Mouse (Mus musculus) CH12.LX (cell line): Measurements from ENCODE around the gene Fgfr2.

Experiments
- CTCF ChIP-seq, 2 experiments: IDR thresholded peaks in 1 of 2; conservative IDR thresholded peaks in 1 of 2; 2 replicates each; pipeline ENCODE4 v1.5.1; 2011 to 2012; ENCODE audit warnings: low read depth in 2 of 2, low read length in 2 of 2, improper control_type of control experiment in 1 of 2, inconsistent platforms in 1 of 2, mild to moderate bottlenecking in 1 of 2, moderate library complexity in 1 of 2
- EP300 ChIP-seq: IDR thresholded peaks from 2 replicates; pipeline ENCODE4 v1.6.1; 2011; ENCODE audit warnings: low read length, improper control_type of control experiment
- MAZ ChIP-seq: IDR thresholded peaks from 2 replicates; pipeline ENCODE4 v1.6.1; 2012; ENCODE audit warnings: low read depth, mild to moderate bottlenecking, inconsistent platforms, low read length, improper control_type of control experiment, moderate library complexity
- POLR2A ChIP-seq: IDR thresholded peaks from 2 replicates; pipeline ENCODE4 v1.6.1; 2011; ENCODE audit warnings: low read depth, mild to moderate bottlenecking, improper control_type of control experiment, low read length

DNA sequence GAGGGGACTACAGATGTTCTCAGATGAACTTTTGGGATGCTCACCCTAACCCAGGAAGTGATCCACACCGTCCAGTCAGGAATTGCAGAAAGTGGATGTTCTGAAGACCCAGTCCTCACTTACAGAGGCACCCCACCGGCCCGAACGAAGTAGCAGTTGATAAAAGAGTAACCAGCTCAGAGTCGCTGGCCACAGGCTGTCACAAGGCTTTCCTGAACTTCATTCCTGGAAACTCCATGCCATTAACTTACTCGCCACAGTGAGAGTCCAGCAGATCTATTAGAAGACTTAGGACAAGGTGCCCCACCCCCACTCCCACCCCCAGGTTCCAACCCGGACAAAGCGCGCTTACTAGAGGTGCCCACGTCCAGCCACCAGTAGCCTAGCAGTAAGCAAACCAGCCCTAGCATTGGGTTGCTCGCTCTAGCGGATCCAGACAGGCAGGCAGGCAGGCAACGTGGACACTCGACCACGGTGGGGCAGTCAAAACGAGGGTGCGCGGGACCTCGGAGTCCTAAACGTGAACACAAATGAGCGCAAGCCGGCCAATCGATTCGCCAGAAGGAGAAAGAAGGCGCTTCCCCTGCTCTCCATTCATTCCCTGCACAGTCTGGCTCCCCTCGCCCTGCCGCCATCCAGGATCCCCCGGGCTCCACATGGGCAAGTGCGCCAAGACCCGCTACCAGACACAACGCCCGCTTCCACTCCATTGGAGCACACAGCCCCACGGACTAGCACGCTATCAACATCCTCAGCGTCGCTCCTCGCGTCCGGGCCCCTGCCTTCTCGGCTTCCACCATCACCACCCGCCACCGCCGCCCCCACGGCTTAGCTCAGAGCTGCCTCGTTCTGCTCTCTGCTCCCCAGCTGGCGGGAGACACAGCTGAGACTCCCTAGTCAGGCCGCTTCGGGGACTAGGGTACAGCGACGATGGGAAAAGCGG lies 807.7 kb downstream of the Fgfr2 start:
- TF ChIP-seq CTCF (conservative IDR thresholded peaks at IDR 0.05 in 1 of 2, IDR thresholded peaks at IDR 0.05 in 1 of 2; ENCODE audit: low read depth in 2 of 2, low read length in 2 of 2) (peak in 1 of 2 experiments; percentile 50; a peak in 2 of 4 replicates), POLR2A (no peak), EP300 (no peak), MAZ (no peak)
